Mouse (Mus musculus) limb, embryonic 14.5 days (tissue): Measurements from ENCODE around the gene Egfem1. TPM values are rescaled to one million over a fixed set of nuclear protein-coding genes. Genes with fewer than 3 reads are reported as not detected.

Experiments used
- ATAC-seq: fragments of 200-750 bp; cut with Nextera tagmentation; 2 replicates; pipeline ENCODE4 v1.8.0; 2017; ENCODE audit warnings: low read depth, moderate number of reproducible peaks, moderate TSS enrichment; ENCODE audit not compliant: low FRiP score
- DNase-seq: peaks from one replicate; pipeline ENCODE4 v3.0.0-alpha.2; 2015; ENCODE audit warnings: low spot score
- H3K27ac ChIP-seq: fragments of 300-500 bp; sonication (generic); replicated peaks from 2 replicates; pipeline ENCODE4 v1.5.1; 2014; ENCODE audit warnings: low read depth, mild to moderate bottlenecking, low read length, moderate library complexity, mixed read lengths
- H3K27me3 ChIP-seq: fragments of 300-500 bp; sonication (generic); 2 replicates; pipeline ENCODE4 v1.6.1; 2014; ENCODE audit warnings: low read length, mixed read lengths; ENCODE audit not compliant: control insufficient read depth, insufficient read depth
- H3K36me3 ChIP-seq: fragments of 300-500 bp; sonication (generic); 2 replicates; pipeline ENCODE4 v1.6.1; 2014; ENCODE audit warnings: mild to moderate bottlenecking, low read length, moderate library complexity, mixed read lengths; ENCODE audit not compliant: control insufficient read depth, insufficient read depth
- H3K4me1 ChIP-seq: fragments of 300-500 bp; sonication (generic); 2 replicates; pipeline ENCODE4 v1.6.1; 2014; ENCODE audit warnings: antibody characterized with exemption, low read length, mixed read lengths; ENCODE audit not compliant: control insufficient read depth, insufficient read depth
- H3K4me2 ChIP-seq: fragments of 300-500 bp; sonication (generic); replicated peaks from 2 replicates; pipeline ENCODE4 v1.6.1; 2014; ENCODE audit warnings: low read depth, mild to moderate bottlenecking, low read length, moderate library complexity; ENCODE audit not compliant: severe bottlenecking
- H3K4me3 ChIP-seq: fragments of 300-500 bp; sonication (generic); replicated peaks from 2 replicates; pipeline ENCODE4 v1.5.1; 2014; ENCODE audit warnings: low read length
- H3K9ac ChIP-seq: fragments of 300-500 bp; sonication (generic); 2 replicates; pipeline ENCODE4 v1.6.1; 2014; ENCODE audit warnings: mild to moderate bottlenecking, low read depth, low read length, moderate library complexity; ENCODE audit not compliant: severe bottlenecking
- H3K9me3 ChIP-seq: fragments of 300-500 bp; sonication (generic); 2 replicates; pipeline ENCODE4 v1.6.1; 2016; ENCODE audit warnings: low read length; ENCODE audit not compliant: control insufficient read depth
- POLR2A ChIP-seq: fragments of 200-500 bp; IDR thresholded peaks from 2 replicates; pipeline ENCODE4 v1.8.0; 2012; ENCODE audit warnings: inconsistent platforms, mild to moderate bottlenecking, moderate library complexity, borderline replicate concordance; ENCODE audit not compliant: insufficient read depth, insufficient read length; ENCODE audit errors: extremely low read depth
- WGBS: fragments of 180-500 bp; shearing (Covaris S2); extraction: QIAGEN DNeasy Blood & Tissue Kit; methylation state at CpG from one replicate; pipeline ENCODE4 v1.1.7; 2014; 5-methylcytosine and 5-hydroxymethylcytosine counted together
- polyA plus RNA-seq, 2 experiments: library from polyadenylated mRNA; depleted of rRNA in 1 of 2; stranded (reverse) in 1 of 2; unstranded in 1 of 2; fragments of >200 nt; fragmentation: Nextera tagmentation in 1 of 2; extraction: Ambion mirVana in 1 of 2; gene quantifications; 2 replicates each; pipeline versions ENCODE4 v1.2.1 to v1.2.3; 2012 to 2014

Gene Egfem1
- polyA plus RNA-seq, 2 experiments, result 4.5 to 8.5 TPM

DNA sequence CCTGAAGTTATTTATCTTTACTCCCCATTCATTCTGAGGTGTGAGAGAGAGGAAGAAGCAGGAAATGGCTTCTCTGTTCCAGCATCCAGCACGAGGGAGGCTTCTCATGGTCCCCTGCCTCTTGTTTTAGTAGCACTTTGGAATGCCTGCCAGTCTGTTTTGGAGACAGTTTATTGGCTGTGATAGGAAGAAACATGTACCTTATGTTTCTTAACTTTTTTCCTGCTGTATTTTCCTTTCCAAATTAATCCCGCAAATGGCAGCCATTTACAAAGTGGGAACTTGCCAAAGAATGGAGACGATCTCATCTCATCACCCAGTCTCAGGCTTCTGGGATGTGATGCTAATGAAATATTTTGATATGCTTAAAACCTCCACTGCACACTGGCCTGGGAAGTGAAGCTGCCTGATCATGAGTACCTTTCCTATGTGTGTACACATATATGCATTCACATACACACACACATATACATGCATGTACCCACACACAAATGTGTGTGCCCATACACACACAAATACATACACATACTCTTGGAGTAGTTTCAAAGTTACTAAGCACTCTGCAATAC is 260.5 kb downstream of the Egfem1 start:
- Histone ChIP-seq H3K27ac (no peak overlapping the region), H3K36me3 (no peaks in the 10 kb centered on the region), H3K4me2 (no peak overlapping the region), H3K4me1 (no peaks in the 10 kb centered on the region), H3K4me3 (no peak overlapping the region), H3K27me3 (no peaks in the 10 kb centered on the region), H3K9me3 (no peaks in the 10 kb centered on the region), H3K9ac (no peak overlapping the region)
- no peak for DNase-seq
- no peak for TF ChIP-seq POLR2A
- WGBS, result 42% methylated on average over 3 of the region's 3 CpGs
- no peak for ATAC-seq

DNA sequence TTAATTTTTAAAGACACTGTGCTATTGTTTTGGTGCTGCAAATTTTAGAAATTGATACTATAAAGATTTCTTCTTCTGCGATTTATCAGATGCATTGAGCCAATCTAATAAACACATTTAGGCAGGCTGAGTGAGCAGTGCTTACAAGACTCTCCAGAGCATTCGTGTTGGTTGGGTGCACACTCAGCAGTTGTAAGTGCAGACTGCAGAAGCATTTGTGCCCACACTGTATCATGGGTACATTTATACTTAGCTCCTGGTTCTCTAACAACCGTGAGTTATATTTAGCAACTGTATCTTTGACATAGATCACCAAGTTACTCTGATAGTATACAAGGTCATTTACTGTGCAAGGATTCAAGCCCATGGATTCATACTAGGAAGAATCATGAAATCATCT is 264.0 kb downstream of the Egfem1 start:
- 80% methylated on average over 3 of the region's 3 CpGs for WGBS
- H3K4me3 ChIP-seq, result no peak overlapping the region
- no peak overlapping the region for H3K27ac ChIP-seq
- no peak overlapping the region for H3K9ac ChIP-seq
- no peaks in the 10 kb centered on the region for H3K9me3 ChIP-seq
- DNase-seq (no peak), ATAC-seq (no peak)
- no peak overlapping the region for H3K4me2 ChIP-seq
- no peak for TF ChIP-seq POLR2A
- no peaks in the 10 kb centered on the region for H3K4me1 ChIP-seq
- no peaks in the 10 kb centered on the region for H3K27me3 ChIP-seq
- no peaks in the 10 kb centered on the region for H3K36me3 ChIP-seq

DNA sequence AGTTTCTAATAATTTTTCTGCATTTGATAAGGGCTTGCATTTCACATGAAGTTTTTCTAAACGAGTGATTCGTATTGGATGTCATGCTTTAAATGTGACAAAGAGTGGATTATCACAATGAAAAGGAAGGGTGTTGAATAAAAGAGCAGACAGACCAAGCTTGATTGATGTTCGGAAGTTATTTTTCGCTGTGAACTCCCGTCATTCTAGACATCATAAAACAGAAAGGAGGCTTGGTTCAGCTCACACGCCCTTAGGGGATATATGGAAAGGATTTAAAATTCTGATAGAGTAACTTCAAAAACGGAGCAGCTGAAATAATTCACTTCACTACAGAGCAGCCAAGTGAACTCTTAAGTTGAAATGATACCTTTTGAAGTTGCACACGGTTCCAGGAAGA is 285.1 kb downstream of the Egfem1 start:
- no peak for TF ChIP-seq POLR2A
- peak; percentile 20 for DNase-seq
- H3K27ac ChIP-seq, result no peak overlapping the region
- WGBS, result 21% methylated on average over 8 of the region's 8 CpGs
- H3K4me3 ChIP-seq, result no peak overlapping the region
- no peaks in the 10 kb centered on the region for H3K27me3 ChIP-seq
- no peak for ATAC-seq
- H3K9ac ChIP-seq, result no peak overlapping the region
- no peaks in the 10 kb centered on the region for H3K36me3 ChIP-seq
- H3K9me3 ChIP-seq, result no peaks in the 10 kb centered on the region
- H3K4me2 ChIP-seq, result no peak overlapping the region
- H3K4me1 ChIP-seq, result peaks cover 7% of the 10 kb centered on the region; the same call in 1 of the 2 replicates

DNA sequence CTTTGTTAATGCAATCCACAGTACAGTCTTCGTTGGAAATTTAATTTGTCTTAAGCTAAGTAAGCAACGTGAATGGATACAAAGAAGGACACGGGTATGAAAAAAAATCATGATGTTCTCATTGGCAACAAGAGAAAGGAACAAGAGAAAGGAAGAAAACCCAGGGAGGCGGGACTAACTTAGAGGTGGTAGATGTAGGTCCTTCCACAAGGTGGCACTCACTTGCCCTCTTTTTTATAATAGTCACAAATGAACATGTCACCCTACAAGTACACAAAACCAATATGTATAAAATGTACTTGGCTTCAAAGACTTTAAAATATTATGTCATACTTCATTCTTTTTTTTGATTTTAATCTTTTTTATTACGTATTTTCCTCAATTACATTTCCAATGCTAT is 288.7 kb downstream of the Egfem1 start:
- TF ChIP-seq POLR2A, result no peak
- ATAC-seq, result no peak
- H3K27ac ChIP-seq, result no peak overlapping the region

DNA sequence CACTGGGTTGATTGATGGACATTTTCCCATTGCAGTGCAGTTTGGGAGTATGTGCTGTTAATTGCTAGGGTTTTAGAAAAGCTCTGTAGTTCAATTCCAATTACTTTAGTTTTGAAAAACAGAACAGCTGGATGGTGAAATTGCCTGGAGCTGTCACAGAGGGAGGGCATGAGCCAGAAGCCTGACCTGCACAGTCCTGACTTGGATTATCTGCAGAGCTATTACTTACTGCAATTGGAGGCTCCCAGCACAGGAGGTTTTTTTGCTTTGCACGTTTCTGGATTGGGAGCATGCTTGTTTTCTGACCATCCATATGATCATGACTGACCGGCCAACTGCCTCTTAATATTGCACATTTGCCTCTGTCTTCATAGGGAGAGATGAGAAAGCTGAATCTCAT is 299.4 kb downstream of the Egfem1 start:
- H3K36me3 ChIP-seq, result no peaks in the 10 kb centered on the region
- no peak for ATAC-seq
- no peak overlapping the region for H3K4me2 ChIP-seq
- H3K4me1 ChIP-seq, result no peaks in the 10 kb centered on the region
- no peak overlapping the region for H3K4me3 ChIP-seq
- no peak overlapping the region for H3K27ac ChIP-seq
- no peaks in the 10 kb centered on the region for H3K9me3 ChIP-seq
- DNase-seq, result no peak
- WGBS, result 31% methylated on average over 2 of the region's 2 CpGs
- no peaks in the 10 kb centered on the region for H3K27me3 ChIP-seq
- no peak overlapping the region for H3K9ac ChIP-seq
- TF ChIP-seq POLR2A, result no peak

More for the DNA sequence above, 288.7 kb downstream of the Egfem1 start:
- Histone ChIP-seq H3K36me3 (no peaks in the 10 kb centered on the region), H3K27me3 (no peaks in the 10 kb centered on the region), H3K4me1 (peaks cover 7% of the 10 kb centered on the region; the same call in 1 of the 2 replicates), H3K4me2 (no peak overlapping the region), H3K4me3 (no peak overlapping the region), H3K9ac (no peak overlapping the region), H3K9me3 (no peaks in the 10 kb centered on the region)
- DNase-seq, result no peak
- WGBS, result 75% methylated on average over 5 of the region's 5 CpGs

DNA sequence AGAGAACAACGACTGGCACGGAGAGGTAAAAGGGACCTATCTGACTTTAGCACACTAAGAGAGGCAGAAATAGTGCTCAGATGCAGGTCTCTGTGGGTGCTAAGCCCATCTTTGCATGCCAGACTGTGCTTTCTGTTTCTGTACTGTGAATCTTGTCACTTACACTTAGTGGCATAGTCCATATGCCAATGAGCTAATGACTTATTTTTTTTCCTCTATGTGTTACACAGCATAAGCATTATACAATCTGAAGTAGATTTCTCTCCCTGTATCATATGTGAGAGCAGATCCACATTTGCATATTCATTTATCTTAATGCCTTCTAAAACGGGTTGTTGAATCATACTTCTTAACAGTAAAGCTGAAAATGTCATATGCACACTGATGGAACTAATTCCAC is 317.2 kb downstream of the Egfem1 start:
- no peaks in the 10 kb centered on the region for H3K9me3 ChIP-seq
- ATAC-seq (no peak), DNase-seq (no peak)
- no peaks in the 10 kb centered on the region for H3K27me3 ChIP-seq
- WGBS, result 84% methylated on average over 3 of the region's 3 CpGs
- H3K36me3 ChIP-seq, result no peaks in the 10 kb centered on the region
- no peak overlapping the region for H3K9ac ChIP-seq
- H3K4me3 ChIP-seq, result no peak overlapping the region
- TF ChIP-seq POLR2A, result no peak
- H3K27ac ChIP-seq, result no peak overlapping the region
- H3K4me1 ChIP-seq, result no peaks in the 10 kb centered on the region
- H3K4me2 ChIP-seq, result no peak overlapping the region
